Mouse (Mus musculus) CH12.LX (cell line): Measurements from ENCODE around the gene Srrm3. TPM values are rescaled to one million over a fixed set of nuclear protein-coding genes. Genes with fewer than 3 reads are reported as not detected.

Experiments used
- DNase-seq: peaks from one replicate; pipeline ENCODE4 v3.0.0-alpha.2; 2013; ENCODE audit errors: extremely low read depth
- H3K27ac ChIP-seq: 2 replicates; pipeline ENCODE4 v1.5.1; 2012; ENCODE audit warnings: low read depth, mild to moderate bottlenecking, control low read depth, moderate library complexity; ENCODE audit not compliant: insufficient read depth
- H3K27me3 ChIP-seq: replicated peaks from 2 replicates; pipeline ENCODE3; 2012; ENCODE audit warnings: inconsistent platforms
- H3K36me3 ChIP-seq, 2 experiments: replicated peaks in 1 of 2; 2 replicates each; pipeline versions ENCODE3 to v1.6.1; 2012; ENCODE audit warnings: inconsistent platforms in 1 of 2, low read length in 1 of 2, mild to moderate bottlenecking in 1 of 2, mixed read lengths in 1 of 2, moderate library complexity in 1 of 2; ENCODE audit not compliant: control insufficient read depth in 1 of 2, insufficient read depth in 1 of 2
- H3K4me1 ChIP-seq, 2 experiments: 2 replicates each; pipeline ENCODE4 v1.6.1; 2012; ENCODE audit warnings: inconsistent platforms in 1 of 2, moderate library complexity in 1 of 2; ENCODE audit not compliant: insufficient read depth in 2 of 2, control insufficient read depth in 1 of 2
- H3K4me2 ChIP-seq: 2 replicates; pipeline ENCODE4 v1.6.1; 2012; ENCODE audit warnings: low read depth, mild to moderate bottlenecking, control low read depth; ENCODE audit not compliant: poor library complexity, insufficient read depth, severe bottlenecking
- H3K4me3 ChIP-seq, 3 experiments: fragments of 150-350 bp in 1 of 3; sonication (generic) in 1 of 3; replicated peaks in 1 of 3; 2 replicates each; pipeline versions ENCODE3 to v1.5.1; 2011 to 2012; ENCODE audit warnings: low read depth in 2 of 3, low read length in 2 of 3, mild to moderate bottlenecking in 2 of 3, moderate library complexity in 2 of 3, control low read depth in 1 of 3, improper control_type of control experiment in 1 of 3, inconsistent platforms in 1 of 3, mixed read lengths in 1 of 3; ENCODE audit not compliant: poor library complexity in 1 of 3
- H3K79me2 ChIP-seq: replicated peaks from 2 replicates; pipeline ENCODE4 v1.6.1; 2012; ENCODE audit warnings: mild to moderate bottlenecking, moderate library complexity; ENCODE audit not compliant: control insufficient read depth, poor library complexity, insufficient read depth, severe bottlenecking; ENCODE audit errors: extremely low read depth
- H3K9ac ChIP-seq: 2 replicates; pipeline ENCODE4 v1.6.1; 2012; ENCODE audit warnings: low read depth, mild to moderate bottlenecking, control low read depth, moderate library complexity; ENCODE audit not compliant: insufficient read depth
- H3K9me3 ChIP-seq: replicated peaks from 2 replicates; pipeline ENCODE3; 2012; ENCODE audit warnings: low read length, inconsistent platforms, mixed read lengths
- BHLHE40 ChIP-seq: IDR thresholded peaks from 2 replicates; pipeline ENCODE4 v1.6.1; 2011; ENCODE audit warnings: mild to moderate bottlenecking, low read depth, low read length, improper control_type of control experiment
- CHD1 ChIP-seq: IDR thresholded peaks from 2 replicates; pipeline ENCODE4 v1.6.1; 2012; ENCODE audit warnings: low read depth, low read length, improper control_type of control experiment, inconsistent platforms
- CHD2 ChIP-seq: IDR thresholded peaks from 2 replicates; pipeline ENCODE4 v1.6.1; 2011; ENCODE audit warnings: low read length, improper control_type of control experiment
- CTCF ChIP-seq, 2 experiments: IDR thresholded peaks in 1 of 2; conservative IDR thresholded peaks in 1 of 2; 2 replicates each; pipeline ENCODE4 v1.5.1; 2011 to 2012; ENCODE audit warnings: low read depth in 2 of 2, low read length in 2 of 2, improper control_type of control experiment in 1 of 2, inconsistent platforms in 1 of 2, mild to moderate bottlenecking in 1 of 2, moderate library complexity in 1 of 2
- E2F4 ChIP-seq: IDR thresholded peaks from 2 replicates; pipeline ENCODE4 v1.6.1; 2011; ENCODE audit warnings: low read depth, low read length, improper control_type of control experiment; ENCODE audit not compliant: insufficient replicate concordance
- EP300 ChIP-seq: IDR thresholded peaks from 2 replicates; pipeline ENCODE4 v1.6.1; 2011; ENCODE audit warnings: low read length, improper control_type of control experiment
- ETS1 ChIP-seq: conservative IDR thresholded peaks from 2 replicates; pipeline ENCODE4 v1.6.1; 2012; ENCODE audit warnings: low read depth, mild to moderate bottlenecking, inconsistent platforms, low read length, improper control_type of control experiment, moderate library complexity
- HCFC1 ChIP-seq: IDR thresholded peaks from 2 replicates; pipeline ENCODE4 v1.6.1; 2012; ENCODE audit warnings: low read depth, mild to moderate bottlenecking, inconsistent platforms, low read length, improper control_type of control experiment
- IRF4 ChIP-seq: IDR thresholded peaks from 2 replicates; pipeline ENCODE4 v1.6.1; 2014; ENCODE audit warnings: low read depth, mild to moderate bottlenecking, inconsistent platforms, low read length, improper control_type of control experiment
- JUN ChIP-seq: IDR thresholded peaks from 2 replicates; pipeline ENCODE4 v1.6.1; 2011; ENCODE audit warnings: low read depth, mild to moderate bottlenecking, low read length, improper control_type of control experiment, moderate library complexity; ENCODE audit not compliant: insufficient read depth
- JUND ChIP-seq: conservative IDR thresholded peaks from 2 replicates; pipeline ENCODE4 v1.6.1; 2011; ENCODE audit warnings: low read depth, low read length, improper control_type of control experiment
- MAFK ChIP-seq: IDR thresholded peaks from 2 replicates; pipeline ENCODE4 v1.6.1; 2011; ENCODE audit warnings: low read length, improper control_type of control experiment; ENCODE audit not compliant: insufficient replicate concordance
- MAX ChIP-seq: IDR thresholded peaks from 2 replicates; pipeline ENCODE4 v1.6.1; 2011; ENCODE audit warnings: low read length, improper control_type of control experiment
- MEF2A ChIP-seq: IDR thresholded peaks from 2 replicates; pipeline ENCODE4 v1.6.1; 2014; ENCODE audit warnings: low read depth, mild to moderate bottlenecking, inconsistent platforms, low read length, improper control_type of control experiment, borderline replicate concordance
- NRF1 ChIP-seq: IDR thresholded peaks from 2 replicates; pipeline ENCODE4 v1.6.1; 2014; ENCODE audit warnings: low read depth, mild to moderate bottlenecking, inconsistent platforms, low read length, improper control_type of control experiment, moderate library complexity
- PAX5 ChIP-seq: IDR thresholded peaks from 2 replicates; pipeline ENCODE4 v1.6.1; 2012; ENCODE audit warnings: low read length, inconsistent platforms, mixed read lengths
- POLR2A ChIP-seq: IDR thresholded peaks from 2 replicates; pipeline ENCODE4 v1.6.1; 2011; ENCODE audit warnings: low read depth, mild to moderate bottlenecking, improper control_type of control experiment, low read length
- RAD21 ChIP-seq: IDR thresholded peaks from 2 replicates; pipeline ENCODE4 v1.6.1; 2011; ENCODE audit warnings: low read depth, mild to moderate bottlenecking, low read length, improper control_type of control experiment, moderate library complexity
- SIN3A ChIP-seq: IDR thresholded peaks from 2 replicates; pipeline ENCODE4 v1.6.1; 2012; ENCODE audit warnings: low read length, improper control_type of control experiment, inconsistent platforms
- USF1 ChIP-seq: IDR thresholded peaks from 2 replicates; pipeline ENCODE4 v1.6.1; 2014; ENCODE audit warnings: low read depth, mild to moderate bottlenecking, inconsistent platforms, low read length, improper control_type of control experiment
- ZC3H11A ChIP-seq: IDR thresholded peaks from 2 replicates; pipeline ENCODE4 v1.6.1; 2012; ENCODE audit warnings: low read depth, mild to moderate bottlenecking, inconsistent platforms, low read length, improper control_type of control experiment
- ZKSCAN1 ChIP-seq: IDR thresholded peaks from 2 replicates; pipeline ENCODE4 v1.6.1; 2012; ENCODE audit warnings: low read depth, inconsistent platforms, low read length, improper control_type of control experiment, borderline replicate concordance
- dilution Hi-C: fragments of 300-500 bp; cut with MboI; formaldehyde crosslinking; loops from 2 replicates; pipeline ENCODE4 v1.14.3; 2020; ENCODE audit warnings: low sequenced_read_pairs; ENCODE audit not compliant: extremely low pct_unique_long_range_greater_than_20kb, extremely low pct_ligation_motif_present
- in situ Hi-C: fragments of 300-500 bp; cut with MboI; formaldehyde crosslinking; loops from 3 replicates; pipeline ENCODE4 v1.14.3; 2019; ENCODE audit warnings: low sequenced_read_pairs, low pct_ligation_motif_present, low pct_unique_long_range_greater_than_20kb, mixed read lengths
- polyA plus RNA-seq: library from polyadenylated mRNA; unstranded; fragments of >175 nt; gene quantifications from 2 replicates; pipeline ENCODE4 v1.2.1, GENCODE M21; 2012; ENCODE audit warnings: low read depth; ENCODE audit not compliant: insufficient read length
- total RNA-seq, 2 experiments: library from RNA; depleted of rRNA; stranded (reverse); fragments of 300-350 nt in 1 of 2; fragments of >200 nt in 1 of 2; gene quantifications; 2 replicates each; pipeline ENCODE4 v1.2.3; 2012 to 2014

The Srrm3 gene
- total and polyA plus RNA-seq, 3 experiments, result not detected

GRCm38 (mm10) chr5:135905320-135906225 is 98.9 kb downstream of the Srrm3 start:
- H3K9ac ChIP-seq, result no peak overlapping the region
- TF ChIP-seq JUND (no peak), SIN3A (no peak), BHLHE40 (no peak)
- no peaks in the 10 kb centered on the region for H3K27me3 ChIP-seq
- no peak overlapping the region for H3K4me2 ChIP-seq
- H3K36me3 ChIP-seq, result peaks cover 39 to 68% of the 10 kb centered on the region in 2 experiments
- H3K4me1 ChIP-seq, result peaks cover 0 to 23% of the 10 kb centered on the region in 2 experiments; a peak in 2 of 4 replicates
- no peaks in the 10 kb centered on the region for H3K9me3 ChIP-seq
- peaks cover 21% of the 10 kb centered on the region for H3K79me2 ChIP-seq
- no peak overlapping the region for H3K4me3 ChIP-seq
- dilution Hi-C loops, result no loop called here
- in situ Hi-C loops, result loop anchor here (5.0 kb wide), 1 partner anchor 57 kb away; no protein-coding TSS in a partner anchor
- no peak overlapping the region for H3K27ac ChIP-seq
- no peak for DNase-seq

DNA sequence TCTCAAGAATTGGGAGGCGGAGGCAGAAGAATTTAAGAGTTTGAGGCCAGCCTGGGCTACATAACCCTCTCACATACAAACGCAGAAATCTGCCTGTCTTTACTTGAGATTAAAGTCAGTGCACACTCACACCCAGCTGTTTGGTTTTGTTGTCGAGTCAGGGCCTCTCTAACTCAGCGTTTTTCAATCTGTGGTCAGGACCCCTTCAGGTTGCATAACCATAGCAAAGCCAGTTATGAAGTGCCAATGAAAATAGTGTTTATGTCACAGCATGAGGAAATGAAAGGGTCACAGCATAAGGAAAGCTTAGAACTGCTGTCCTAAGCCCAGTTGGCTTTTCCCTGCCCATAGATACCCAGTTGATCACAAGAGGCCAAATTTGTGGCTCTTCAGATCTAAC is 100.2 kb downstream of the Srrm3 start:
- peaks cover 52 to 80% of the 10 kb centered on the region in 2 experiments for H3K36me3 ChIP-seq
- H3K4me3 ChIP-seq, result no peak overlapping the region
- dilution Hi-C loops, result no loop called here
- no peak for DNase-seq
- H3K9me3 ChIP-seq, result no peaks in the 10 kb centered on the region
- H3K9ac ChIP-seq, result no peak overlapping the region
- no peaks in the 10 kb centered on the region for H3K27me3 ChIP-seq
- H3K4me1 ChIP-seq, result peaks cover 0 to 20% of the 10 kb centered on the region in 2 experiments; a peak in 2 of 4 replicates
- in situ Hi-C loops, result loop anchor here (5.0 kb wide), 1 partner anchor 55 kb away; no protein-coding TSS in a partner anchor
- no peak overlapping the region for H3K27ac ChIP-seq
- TF ChIP-seq NRF1 (no peak), EP300 (no peak), USF1 (no peak), POLR2A (no peak), JUN (no peak), IRF4 (no peak), MEF2A (no peak), ZKSCAN1 (no peak), MAX (no peak), CHD1 (no peak), PAX5 (no peak), RAD21 (no peak), ZC3H11A (no peak), ETS1 (no peak), CTCF (conservative IDR thresholded peaks at IDR 0.05 in 1 of 2, IDR thresholded peaks at IDR 0.05 in 1 of 2; ENCODE audit: low read depth in 2 of 2, low read length in 2 of 2) (no peak), MAFK (no peak), CHD2 (no peak), E2F4 (no peak), HCFC1 (no peak)
- H3K4me2 ChIP-seq, result no peak overlapping the region
- H3K79me2 ChIP-seq, result peaks cover 33% of the 10 kb centered on the region
